Mouse (Mus musculus): Measurements from ENCODE around the gene Gramd2.

- TF ChIP-seq CTCF (IDR thresholded peaks at IDR 0.05; ENCODE audit: low read depth, low read length): no peak
- TF ChIP-seq TAL1 (conservative IDR thresholded peaks at IDR 0.05; ENCODE audit: low read depth, low read length): no peak
- TF ChIP-seq GATA1 (IDR thresholded peaks at IDR 0.05; ENCODE audit: borderline replicate concordance, low read length): no peak
- no peak for TF ChIP-seq POLR2AphosphoS5 (IDR thresholded peaks at IDR 0.05; ENCODE audit: insufficient replicate concordance, low read depth, low read length)
Observed at GRCm38 (mm10) chr9:59760515-59760914, 80.6 kb downstream of the Gramd2 start.

Data from G1E (cell line).